Mouse (Mus musculus) CD8-positive naive resting alpha-beta T cell, adult 2 months (primary cell): ENCODE results near the gene Stx4a.
"Not testable (repeated sequence)": the region's sequence is repeated elsewhere in the genome, so short reads cannot be mapped to it uniquely, and the experiment has no call there.

Experiments
- DNase-seq, 2 experiments: peaks; one replicate each; pipeline ENCODE4 v3.0.0; 2022; ENCODE audit warnings: low read depth in 2 of 2, low spot score in 2 of 2

The Stx4a gene

GRCm38 (mm10) chr7:127814241-127814921, 9.7 kb upstream of the Stx4a start:
- no peak for DNase-seq

DNA sequence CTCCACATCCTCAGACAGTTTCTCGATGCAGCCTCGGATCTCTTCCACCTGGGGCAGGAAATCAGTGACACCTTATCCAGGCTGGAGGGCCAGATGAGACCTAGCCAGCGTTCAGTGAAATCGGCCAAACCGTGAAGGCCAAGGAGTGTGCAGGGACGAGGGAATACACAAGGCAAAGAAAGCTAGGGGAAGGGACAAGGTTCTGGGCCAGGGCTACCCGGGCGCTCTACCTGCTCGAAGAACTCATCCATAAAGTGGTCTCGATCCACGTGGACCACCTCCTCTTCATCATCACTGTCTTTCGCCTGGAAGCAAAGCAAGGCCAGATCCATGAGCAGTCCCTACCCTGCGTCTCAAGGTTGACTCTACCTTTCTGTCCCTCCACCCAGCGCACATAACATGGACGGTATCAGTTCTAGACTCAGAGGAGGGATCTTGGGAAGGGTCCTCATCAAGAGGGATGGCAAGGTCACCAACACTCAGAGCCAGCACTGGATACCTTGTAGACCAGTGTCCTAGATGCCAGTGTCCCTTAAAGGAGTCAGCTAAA, 8.9 kb upstream of the Stx4a start:
- no peak for DNase-seq

DNA sequence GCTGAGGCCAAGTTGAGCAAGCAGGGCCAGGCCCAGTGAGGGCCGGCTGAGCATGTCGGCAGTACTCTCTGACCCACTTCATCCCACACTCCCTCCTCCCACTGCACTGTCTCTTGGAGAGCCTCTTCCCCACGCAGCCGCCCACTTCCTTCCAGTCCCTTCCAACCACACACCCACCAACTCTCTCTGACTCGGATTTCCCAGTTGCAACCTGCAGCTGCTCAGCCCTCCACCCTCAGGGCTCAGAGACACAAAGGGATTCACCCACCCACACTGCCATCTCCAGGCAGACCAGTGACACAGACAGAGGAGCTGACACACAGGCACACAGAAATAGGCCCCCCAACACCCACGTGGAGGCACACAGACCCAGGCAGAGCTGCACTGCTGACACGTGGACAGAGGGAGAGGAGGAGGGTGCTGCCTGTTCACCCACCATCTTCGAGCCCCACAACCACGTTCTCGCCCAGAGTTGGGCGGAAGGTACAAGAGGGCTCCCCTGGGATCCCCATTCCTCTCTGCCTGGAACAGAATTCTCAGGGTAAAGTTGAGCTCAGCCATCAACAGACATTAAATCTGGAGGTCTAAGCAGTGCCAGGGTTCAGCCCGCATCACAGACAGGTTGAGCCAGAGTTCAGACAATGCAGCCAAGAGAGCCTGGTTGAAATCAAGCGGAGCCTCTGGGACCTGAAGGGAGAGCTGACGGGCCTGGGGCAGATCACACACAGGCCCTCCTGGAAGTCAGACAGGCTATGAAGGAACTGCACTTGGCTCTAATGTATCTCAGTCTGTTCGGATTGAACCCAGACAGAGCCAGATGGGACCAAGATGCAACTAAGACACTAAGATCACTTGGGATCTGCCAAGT, 7.9 kb upstream of the Stx4a start:
- no peak for DNase-seq

GRCm38 (mm10) chr7:127817053-127817452, 7.0 kb upstream of the Stx4a start:
- no peak for DNase-seq

GRCm38 (mm10) chr7:127817776-127818175, 6.3 kb upstream of the Stx4a start:
- DNase-seq, result no peak

DNA sequence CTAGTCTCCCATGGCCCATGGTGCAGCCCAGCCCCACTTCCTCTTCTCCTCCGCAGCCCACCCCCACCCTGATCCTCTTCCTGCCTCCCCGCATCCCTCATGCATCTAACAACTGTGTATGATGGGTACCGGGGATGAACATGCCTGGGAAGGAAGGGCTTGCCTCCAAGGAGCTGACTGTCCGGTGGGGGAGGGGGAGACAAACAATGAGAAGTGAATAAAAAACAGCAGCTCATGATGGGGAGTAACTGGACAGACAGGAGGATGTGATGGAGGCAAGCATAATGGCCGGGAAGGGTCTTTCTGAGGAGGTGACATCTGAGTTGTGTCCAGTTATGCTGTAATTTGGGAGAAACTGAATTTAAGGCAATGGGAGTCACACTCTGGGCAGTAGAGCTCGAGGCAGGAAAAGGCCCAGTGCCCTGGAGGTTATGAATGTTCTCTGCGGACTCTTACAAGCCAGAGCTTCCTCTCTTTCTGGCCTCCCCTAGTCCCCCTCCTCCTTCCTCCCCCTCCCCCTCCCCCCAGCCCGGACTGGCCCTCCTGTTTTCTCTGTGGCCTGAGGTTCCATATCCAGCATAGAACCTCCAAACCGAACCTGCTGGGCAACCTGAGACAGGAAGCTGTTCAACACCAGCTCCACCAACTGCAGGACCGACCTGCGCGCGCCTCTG, 3.1 kb upstream of the Stx4a start:
- no peak for DNase-seq

GRCm38 (mm10) chr7:127822494-127822893, 1.6 kb upstream of the Stx4a start:
- no peak for DNase-seq

- no peak for DNase-seq
Measured at GRCm38 (mm10) chr7:127823236-127824171, 590 bp upstream of the Stx4a start.

GRCm38 (mm10) chr7:127835550-127835949, 11.5 kb downstream of the Stx4a start:
- no peak for DNase-seq

DNA sequence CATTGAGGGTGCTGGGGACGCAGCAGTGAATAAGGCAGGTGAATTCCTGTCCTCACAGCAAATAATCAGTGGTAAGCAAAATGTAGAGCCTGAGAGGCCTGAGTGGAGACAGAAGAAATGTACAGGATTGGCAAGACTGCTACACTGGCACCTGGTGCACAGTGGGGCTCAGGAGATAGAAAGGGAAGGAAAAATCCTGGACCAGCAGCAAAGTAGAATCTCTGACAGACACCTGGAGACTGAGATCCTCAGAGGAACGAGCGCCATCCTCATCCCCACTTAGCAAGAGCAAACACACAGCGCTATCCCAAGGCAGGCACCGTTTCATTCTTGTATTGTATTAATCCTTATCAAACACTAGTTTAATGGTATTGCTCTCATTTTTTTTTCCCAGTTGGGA, 13.4 kb downstream of the Stx4a start:
- DNase-seq, result no peak

DNA sequence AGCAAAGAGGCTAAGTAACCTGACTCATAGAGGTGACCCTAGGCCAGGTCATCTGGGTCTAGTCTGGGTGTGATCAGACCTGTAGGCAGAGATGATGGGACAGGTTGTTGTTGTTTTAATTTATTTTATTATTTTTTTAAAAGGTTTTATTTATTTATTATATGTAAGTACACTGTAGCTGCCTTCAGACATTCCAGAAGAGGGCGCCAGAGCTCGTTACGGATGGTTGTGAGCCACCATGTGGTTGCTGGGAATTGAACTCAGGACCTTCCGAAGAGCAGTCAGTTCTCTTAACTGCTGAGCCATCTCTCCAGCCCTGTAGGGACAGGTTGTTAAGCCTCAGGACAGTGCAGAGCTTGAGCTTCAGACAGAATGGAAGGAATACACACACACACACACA, 13.8 kb downstream of the Stx4a start:
- not testable (repeated sequence) for DNase-seq

DNA sequence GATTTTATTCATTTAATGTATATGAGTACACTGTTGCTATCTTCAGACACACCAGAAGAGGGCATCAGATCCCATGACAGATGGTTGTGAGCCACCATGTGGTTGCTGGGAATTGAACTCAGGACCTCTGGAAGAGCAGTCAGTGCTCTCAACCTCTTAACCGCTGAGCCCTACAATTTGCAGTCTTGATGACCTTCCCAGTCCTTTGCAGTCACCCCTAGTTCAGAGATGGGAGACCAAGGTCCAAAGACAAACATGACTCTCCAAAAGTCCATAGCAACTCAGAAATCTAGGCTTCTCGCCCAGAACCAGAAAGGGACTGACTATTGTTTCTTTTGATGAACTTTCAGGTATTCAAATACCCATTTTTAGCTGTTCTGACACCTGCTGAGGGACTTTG, 15.9 kb downstream of the Stx4a start:
- DNase-seq, result not testable (repeated sequence)

GRCm38 (mm10) chr7:127840886-127841285, 16.8 kb downstream of the Stx4a start:
- DNase-seq, result peak; percentile 47 to 57

DNA sequence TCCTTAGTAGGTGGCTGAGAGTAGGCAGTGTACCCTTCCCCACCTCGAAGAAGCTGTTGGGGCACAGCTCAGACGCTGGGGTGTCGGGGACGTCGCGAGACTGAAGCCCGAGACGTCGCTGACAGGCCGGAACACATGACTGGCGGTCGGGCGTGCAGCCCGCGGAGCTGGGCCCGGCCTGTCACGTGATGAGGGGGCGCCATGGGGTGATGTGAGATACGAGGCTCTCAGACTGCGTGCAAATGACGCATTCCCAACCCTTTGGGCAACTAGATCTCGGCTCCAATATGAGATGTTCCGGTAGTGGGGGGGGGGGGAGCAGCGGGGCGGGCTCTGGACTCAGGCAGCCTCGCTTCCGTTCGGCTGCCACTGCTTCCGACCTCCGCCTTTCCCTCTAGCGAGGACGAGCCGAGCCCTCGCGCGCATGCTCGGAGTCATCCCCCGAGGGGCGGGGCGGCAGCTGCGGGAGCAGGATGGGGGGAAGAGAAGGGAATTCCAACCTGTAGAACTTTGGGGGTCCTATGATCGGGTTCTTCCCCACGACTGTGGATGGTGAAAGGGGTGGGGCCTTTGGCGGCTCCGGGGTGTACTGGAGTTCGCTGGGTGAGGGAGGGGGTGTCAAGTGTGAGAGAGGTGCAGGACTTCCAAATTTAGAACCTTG, 17.4 kb downstream of the Stx4a start:
- peak; percentile 87 to 89 for DNase-seq

DNA sequence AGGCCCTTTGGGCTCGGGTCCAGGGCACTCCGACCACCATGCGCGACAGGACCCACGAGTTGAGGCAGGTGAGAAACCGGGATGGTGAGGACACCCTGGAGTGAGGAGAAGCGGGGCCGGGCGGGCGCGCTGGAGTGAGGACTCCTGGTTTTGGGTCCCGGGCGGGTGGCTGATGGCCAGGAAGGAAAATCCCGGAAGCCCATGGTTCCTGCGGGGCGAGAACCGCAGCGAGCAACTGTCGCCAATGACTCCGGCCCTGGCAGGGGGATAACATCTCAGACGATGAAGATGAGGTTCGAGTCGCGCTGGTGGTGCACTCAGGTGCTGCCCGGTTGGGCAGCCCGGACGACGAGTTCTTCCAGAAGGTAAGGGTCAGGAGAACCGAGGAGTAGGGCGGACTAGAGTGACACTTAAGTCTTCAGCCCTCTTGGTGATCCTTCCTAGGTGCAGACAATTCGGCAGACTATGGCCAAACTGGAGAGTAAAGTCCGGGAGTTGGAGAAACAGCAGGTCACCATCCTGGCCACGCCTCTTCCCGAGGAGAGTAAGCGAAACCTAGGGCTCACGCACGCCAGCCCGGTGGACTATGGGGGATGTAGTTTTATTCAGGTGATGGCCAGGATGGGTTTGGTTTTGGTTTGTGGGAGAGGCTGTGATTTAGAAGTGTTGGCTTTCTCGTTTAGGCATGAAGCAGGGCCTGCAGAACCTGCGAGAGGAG, 18.1 kb downstream of the Stx4a start:
- DNase-seq, result peak; percentile 64 to 74

- DNase-seq, result no peak
Measured at GRCm38 (mm10) chr7:127849973-127850875, 26.1 kb downstream of the Stx4a start.

GRCm38 (mm10) chr7:127850906-127851305, 26.8 kb downstream of the Stx4a start:
- DNase-seq, result no peak

DNA sequence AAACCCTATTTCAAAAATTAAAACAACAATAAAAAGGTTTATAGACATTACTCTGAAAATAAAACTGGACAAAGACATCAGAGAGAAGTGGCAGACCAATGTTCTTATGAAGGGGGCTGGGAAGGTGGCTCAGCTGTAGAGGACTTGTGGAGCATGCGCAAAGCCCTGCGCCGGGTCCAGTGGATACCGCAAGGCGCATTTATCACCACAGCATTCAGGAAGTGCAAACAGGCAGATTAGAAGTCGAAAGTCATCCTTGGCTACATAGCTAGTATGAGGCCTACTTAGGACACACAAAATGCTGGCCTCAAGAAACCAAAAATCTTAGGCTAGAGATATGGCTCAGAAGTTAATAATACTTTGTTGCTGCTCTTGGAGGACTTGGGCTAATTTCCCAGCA, 34.2 kb downstream of the Stx4a start:
- DNase-seq, result no peak
